In the genomic region with DNA sequence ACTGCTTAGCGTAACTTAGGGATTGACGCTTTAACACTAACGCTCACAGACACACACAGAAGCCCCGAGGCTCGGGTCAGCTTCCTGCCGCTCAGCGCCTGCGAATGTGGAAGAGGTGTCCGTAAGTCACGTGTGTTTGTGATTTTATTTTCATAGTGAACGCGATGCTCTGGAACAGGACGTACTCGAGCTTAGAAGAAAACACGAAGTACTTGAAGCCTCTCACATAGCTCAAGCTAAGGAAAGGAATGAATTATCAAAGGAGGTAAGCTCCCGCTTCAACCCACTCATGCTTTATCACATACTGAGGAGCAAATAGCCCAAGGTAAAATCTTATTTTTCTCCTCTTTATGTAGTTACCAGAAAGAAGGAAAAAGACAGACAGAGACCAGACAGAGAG, we compare ENCODE assay signal across 26 mouse cellular contexts.
"Had no signal": no experiment of that assay in that cellular context is flagged by ENCODE, and none has a peak within 500 bp of the region (broad histone marks: within the 10 kb centered on the region; RNA-seq: fewer than 3 reads in every experiment).

No protein-coding gene starts in this region.

- H3K36me3 ChIP-seq: intestine, embryonic 15.5 days had no signal

- ATAC-seq: hindbrain, embryonic 16.5 days; inflammation-experienced regulatory T-cells, adult 6 months had no signal

- H3K9ac ChIP-seq: heart, embryonic 13.5 days; heart, embryonic 15.5 days; hindbrain, embryonic 12.5 days; hindbrain, embryonic 14.5 days; intestine, embryonic 15.5 days; limb, embryonic 12.5 days had no signal

- H3K4me3 ChIP-seq: gastrocnemius, adult 2 months; heart, adult 2 months; heart, embryonic 13.5 days; heart, embryonic 15.5 days; hindbrain, embryonic 10.5 days; hindbrain, embryonic 12.5 days; intestine, embryonic 15.5 days; layer of hippocampus, adult 2 months; left cerebral cortex, adult 2 months; limb, embryonic 10.5 days; limb, embryonic 12.5 days had no signal

- H3K4me2 ChIP-seq: heart, embryonic 11.5 days; heart, embryonic 13.5 days; heart, embryonic 15.5 days; hindbrain, embryonic 12.5 days; hindbrain, embryonic 14.5 days; intestine, embryonic 15.5 days; limb, embryonic 12.5 days; liver, embryonic 11.5 days had no signal

- H3K4me1 ChIP-seq: heart, embryonic 13.5 days; heart, embryonic 15.5 days; hindbrain, embryonic 10.5 days; hindbrain, embryonic 12.5 days; intestine, embryonic 15.5 days; limb, embryonic 10.5 days; limb, embryonic 12.5 days had no signal

- H3K9me3 ChIP-seq: heart, embryonic 13.5 days; heart, embryonic 15.5 days; hindbrain, embryonic 10.5 days; hindbrain, embryonic 12.5 days; intestine, embryonic 15.5 days; limb, embryonic 10.5 days; limb, embryonic 12.5 days had no signal

- H3K27ac ChIP-seq: gastrocnemius, adult 2 months; heart, adult 2 months; heart, embryonic 13.5 days; heart, embryonic 15.5 days; hindbrain, embryonic 10.5 days; hindbrain, embryonic 12.5 days; hindbrain, embryonic 14.5 days; intestine, embryonic 15.5 days; layer of hippocampus, adult 2 months; left cerebral cortex, adult 2 months; limb, embryonic 10.5 days; limb, embryonic 12.5 days had no signal

- H3K27me3 ChIP-seq: heart, embryonic 13.5 days; heart, embryonic 15.5 days; hindbrain, embryonic 12.5 days; intestine, embryonic 15.5 days; limb, embryonic 12.5 days had no signal

- DNase-seq: gastrocnemius, adult 2 months; gastrocnemius, postnatal 10 days; gastrocnemius, postnatal 25 days; heart, adult 2 months; heart, postnatal 14 days; heart, postnatal 36 days; kidney, adult 18-20 months; kidney, adult 8-10 months; kidney, postnatal 10 days; kidney, postnatal 25 days; kidney, postnatal 4 days; liver had no signal
